Mouse (Mus musculus): ENCODE data around the gene Zp3.

GRCm38 (mm10) chr5:135979904-135980303 is at the start of gene Zp3:
- TF ChIP-seq CTCF (IDR thresholded peaks at IDR 0.05; ENCODE audit: control insufficient read depth, insufficient read depth, insufficient read length): no peak
- TF ChIP-seq FOSL1 (IDR thresholded peaks at IDR 0.05; ENCODE audit: insufficient read depth, low read length, poor library complexity, severe bottlenecking): no peak
- TF ChIP-seq MAX (IDR thresholded peaks at IDR 0.05): no peak
- no peak for TF ChIP-seq USF1 (IDR thresholded peaks at IDR 0.05; ENCODE audit: low read depth)
- no peak for TF ChIP-seq CEBPB (IDR thresholded peaks at IDR 0.05; ENCODE audit: low read depth)
- no peak for TF ChIP-seq MYOD1 (IDR thresholded peaks at IDR 0.05; ENCODE audit: control insufficient read depth, insufficient read length, low read depth)
- no peak for TF ChIP-seq MYOG (IDR thresholded peaks at IDR 0.05; ENCODE audit: control insufficient read depth, extremely low read depth, insufficient read length)
